Mouse (Mus musculus): ENCODE data around the gene Dcst1.

DNA sequence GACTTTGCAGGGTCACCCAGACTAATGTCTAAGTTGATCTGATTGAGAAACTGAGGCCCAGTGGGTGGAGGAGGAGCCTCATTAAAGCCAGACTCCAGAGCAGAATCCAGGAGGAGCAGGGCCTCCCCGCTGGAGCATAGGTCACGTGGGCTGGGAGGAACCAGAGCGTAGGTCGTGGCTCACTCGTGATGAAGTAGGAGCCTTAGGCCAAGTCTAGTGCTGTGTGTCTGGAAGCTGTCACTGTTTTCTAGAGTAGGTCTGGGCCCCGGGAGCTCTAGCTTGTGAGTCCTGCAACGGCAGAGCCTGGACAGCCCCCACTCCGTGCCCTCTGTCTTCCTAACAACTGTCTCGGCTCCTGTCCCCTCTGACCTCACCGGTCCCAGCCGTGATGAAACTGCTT is 2.3 kb upstream of the Dcst1 start:
- TF ChIP-seq EP300 (IDR thresholded peaks at IDR 0.05; ENCODE audit: low read depth), result no peak
- no peak for TF ChIP-seq CTCF (IDR thresholded peaks at IDR 0.05; ENCODE audit: low read depth)

All from heart, postnatal 0 days (tissue).